Mouse (Mus musculus) embryo, embryonic 11.5 days (tissue): ENCODE results near the gene Tshz2.
A peak's percentile ranks its signal among the peaks of the same experiment; 100 is the strongest.
"Not testable (repeated sequence)": the region's sequence is repeated elsewhere in the genome, so short reads cannot be mapped to it uniquely, and the experiment has no call there.

ENCODE experiments used
- DNase-seq: peaks from one replicate; pipeline ENCODE4 v3.0.0-alpha.2; 2012; ENCODE audit warnings: low read depth, low spot score

Gene Tshz2

GRCm38 (mm10) chr2:169758120-169758519, 125.3 kb downstream of the Tshz2 start:
- DNase-seq: no peak

GRCm38 (mm10) chr2:169760117-169760516, 127.3 kb downstream of the Tshz2 start:
- no peak for DNase-seq

- no peak for DNase-seq
Observed at GRCm38 (mm10) chr2:169761726-169762125, 128.9 kb downstream of the Tshz2 start.

GRCm38 (mm10) chr2:169762301-169762700, 129.5 kb downstream of the Tshz2 start:
- no peak for DNase-seq

GRCm38 (mm10) chr2:169763716-169764115, 130.9 kb downstream of the Tshz2 start:
- no peak for DNase-seq

GRCm38 (mm10) chr2:169766247-169766646, 133.4 kb downstream of the Tshz2 start:
- no peak for DNase-seq

GRCm38 (mm10) chr2:169767281-169767680, 134.5 kb downstream of the Tshz2 start:
- no peak for DNase-seq

- no peak for DNase-seq
Observed at GRCm38 (mm10) chr2:169775078-169775477, 142.3 kb downstream of the Tshz2 start.

- DNase-seq: no peak
Observed at GRCm38 (mm10) chr2:169777242-169777641, 144.4 kb downstream of the Tshz2 start.

GRCm38 (mm10) chr2:169777764-169778163, 145.0 kb downstream of the Tshz2 start:
- no peak for DNase-seq

- DNase-seq: no peak
Observed at GRCm38 (mm10) chr2:169778740-169779345, 146.0 kb downstream of the Tshz2 start.

GRCm38 (mm10) chr2:169781671-169782070, 148.9 kb downstream of the Tshz2 start:
- not testable (repeated sequence) for DNase-seq

GRCm38 (mm10) chr2:169782874-169783680, 150.3 kb downstream of the Tshz2 start:
- no peak for DNase-seq

GRCm38 (mm10) chr2:169783681-169784033, 150.8 kb downstream of the Tshz2 start:
- no peak for DNase-seq

GRCm38 (mm10) chr2:169787381-169787780, 154.6 kb downstream of the Tshz2 start:
- no peak for DNase-seq

GRCm38 (mm10) chr2:169787906-169788305, 155.1 kb downstream of the Tshz2 start:
- DNase-seq: no peak

GRCm38 (mm10) chr2:169790439-169791131, 157.8 kb downstream of the Tshz2 start:
- peak; percentile 71 for DNase-seq

- DNase-seq: no peak
Observed at GRCm38 (mm10) chr2:169792706-169793105, 159.9 kb downstream of the Tshz2 start.

GRCm38 (mm10) chr2:169802241-169802640, 169.4 kb downstream of the Tshz2 start:
- no peak for DNase-seq

- no peak for DNase-seq
Observed at GRCm38 (mm10) chr2:169804380-169804779, 171.6 kb downstream of the Tshz2 start.

- DNase-seq: no peak
Observed at GRCm38 (mm10) chr2:169805545-169805944, 172.7 kb downstream of the Tshz2 start.

GRCm38 (mm10) chr2:169811589-169811988, 178.8 kb downstream of the Tshz2 start:
- DNase-seq: no peak

- DNase-seq: no peak
Observed at GRCm38 (mm10) chr2:169812055-169812454, 179.2 kb downstream of the Tshz2 start.
